Mouse (Mus musculus) kidney, adult 2 months (tissue): ENCODE results near the gene Strn4.

Source experiments
- CTCF ChIP-seq: fragments of 200-500 bp; conservative IDR thresholded peaks from 2 replicates; pipeline ENCODE4 v1.5.1; 2011; ENCODE audit warnings: low read depth, mild to moderate bottlenecking, control low read depth, low read length, moderate library complexity, mixed read lengths; ENCODE audit not compliant: insufficient read depth, insufficient read length
- POLR2A ChIP-seq: fragments of 200-500 bp; IDR thresholded peaks from one replicate; pipeline ENCODE4 v1.6.1; 2011; ENCODE audit warnings: low read depth, low read length, control low read depth

DNA sequence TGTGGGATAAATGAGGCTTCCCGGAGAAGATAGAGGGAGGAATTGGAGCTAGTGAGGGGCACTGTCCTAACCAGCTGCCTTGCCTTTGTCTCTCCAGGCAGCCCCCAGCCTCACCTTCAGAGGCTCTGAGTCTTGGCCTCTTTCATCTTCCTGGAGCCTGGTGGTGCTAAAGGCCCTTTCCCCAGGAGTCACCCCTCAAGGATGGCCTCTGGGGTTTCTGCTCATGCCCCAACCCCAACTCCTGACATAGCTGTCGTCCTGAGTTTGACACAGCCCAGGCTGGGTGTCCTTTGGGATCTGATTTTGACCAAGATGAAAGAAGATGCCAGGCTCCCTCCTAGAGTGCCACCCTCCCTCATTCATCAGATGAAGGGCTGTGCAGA lies 24.4 kb downstream of the Strn4 start:
- TF ChIP-seq CTCF (no peak), POLR2A (no peak)
